Mouse (Mus musculus) leukemia stem cell, adult 10-12 weeks (primary cell): ENCODE data around the gene Map3k19. TPM values are rescaled to one million over a fixed set of nuclear protein-coding genes. Genes with fewer than 3 reads are reported as not detected.

ENCODE experiments used
- polyA plus RNA-seq: library from polyadenylated mRNA; stranded (reverse); fragments of >175 nt; gene quantifications from 2 replicates; pipeline ENCODE4 v1.2.3, GENCODE M21; 2012; ENCODE audit warnings: low replicate concordance

The Map3k19 gene
- polyA plus RNA-seq: not detected in 2 replicates

GRCm38 (mm10) chr1:127854486-127855222, at the start of gene Map3k19:
Map3k19 (minus strand) TSS chr1:127855031.

GRCm38 (mm10) chr1:127868300-127869261, 13.8 kb upstream of the Map3k19 start, which contains the start of gene Rab3gap1:
Rab3gap1 (plus strand) TSS chr1:127868773.

GRCm38 (mm10) chr1:127773803-127774500, 80.9 kb downstream of the Map3k19 start, which contains the start of gene Ccnt2:
Ccnt2 (plus strand) TSS chr1:127774164.

Other genes starting within 250 kb of the Map3k19 start
- gene Tmem163, start 175.5 kb downstream of the Map3k19 start, polyA plus RNA-seq: 0.61 and 1.9 TPM in 2 replicates
- 0.56 and 1.4 TPM in 2 replicates for gene Acmsd, start 125.6 kb downstream of the Map3k19 start, polyA plus RNA-seq
- 15.6 and 17.2 TPM in 2 replicates for gene Ccnt2, start 80.9 kb downstream of the Map3k19 start, polyA plus RNA-seq
- 31.3 and 33.1 TPM in 2 replicates for gene Rab3gap1, start 13.7 kb upstream of the Map3k19 start, polyA plus RNA-seq
- 0.35 and 1.1 TPM in 2 replicates for gene Zranb3, start 248.0 kb upstream of the Map3k19 start, polyA plus RNA-seq
- 65.1 and 190 TPM in 2 replicates for gene R3hdm1, start 248.3 kb upstream of the Map3k19 start, polyA plus RNA-seq